Mouse (Mus musculus) right cerebral cortex, postnatal 36 days (tissue): ENCODE measurements around the gene Rtl1.
A peak's percentile ranks its signal among the peaks of the same experiment; 100 is the strongest.

Source experiments
- DNase-seq, 2 experiments: peaks; one replicate each; pipeline ENCODE4 v3.0.0; 2022; ENCODE audit warnings: low spot score in 2 of 2, mixed read lengths in 1 of 2

Rtl1 gene

GRCm38 (mm10) chr12:109572259-109572658, 27.9 kb downstream of the Rtl1 start:
- DNase-seq: no peak

GRCm38 (mm10) chr12:109560111-109560695, 39.9 kb downstream of the Rtl1 start:
- no peak for DNase-seq

DNA sequence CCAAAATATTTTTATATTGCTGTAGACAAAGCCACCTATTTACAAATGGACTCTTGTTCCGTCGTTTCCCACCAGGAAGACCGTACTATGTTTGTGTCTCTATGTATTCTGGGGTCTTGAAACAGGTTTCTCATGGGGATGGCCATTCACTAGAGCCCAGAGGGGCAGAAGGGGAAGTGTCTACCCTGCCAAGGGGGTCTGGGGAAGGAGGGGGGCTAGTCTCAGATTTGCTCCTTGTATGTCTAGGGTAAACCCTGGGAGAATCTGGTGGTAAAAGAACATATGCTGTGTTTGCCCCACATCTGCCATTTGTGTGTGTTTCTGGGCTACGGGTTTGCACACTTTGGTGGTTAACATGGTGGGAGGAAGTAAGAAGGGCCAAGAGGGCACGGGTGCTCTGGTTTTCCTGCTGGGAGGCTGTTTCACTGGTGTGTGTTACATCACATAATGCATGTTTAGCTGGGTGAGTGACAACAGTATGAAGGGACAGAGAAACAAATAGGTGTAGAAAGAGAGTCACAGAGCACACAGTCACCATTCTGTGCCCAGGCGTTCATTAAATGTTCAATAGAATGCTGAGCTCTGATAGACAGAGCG, 41.1 kb downstream of the Rtl1 start:
- no peak for DNase-seq

GRCm38 (mm10) chr12:109558226-109558824, 41.8 kb downstream of the Rtl1 start:
- no peak for DNase-seq

DNA sequence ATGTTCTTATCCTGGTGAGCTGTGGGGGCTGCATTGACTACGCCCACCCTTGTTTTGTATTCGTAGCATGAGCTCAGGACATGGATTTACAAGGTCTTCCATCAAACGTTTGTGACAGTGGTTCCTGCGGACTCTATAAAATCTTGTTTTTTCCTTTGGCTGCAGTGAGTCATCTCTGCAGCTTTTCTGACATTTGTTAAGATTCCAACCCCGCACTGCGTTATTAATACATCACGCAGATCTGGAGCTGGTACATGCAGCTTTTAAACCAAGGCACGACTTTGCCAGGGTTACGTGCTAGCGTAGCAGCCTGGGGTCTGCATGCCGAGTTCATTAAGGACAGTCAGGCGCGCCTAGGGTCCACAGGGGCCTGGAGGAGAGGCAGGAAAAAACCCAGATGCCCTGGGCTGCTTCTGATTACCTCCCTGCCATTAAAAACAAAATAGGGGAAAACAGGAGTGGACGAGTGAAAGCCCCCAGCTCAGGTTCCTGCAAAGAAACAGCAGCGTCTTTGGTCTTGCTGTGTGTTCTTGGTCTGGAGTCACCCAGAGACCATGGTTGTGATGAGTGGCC, 44.2 kb downstream of the Rtl1 start:
- no peak for DNase-seq

GRCm38 (mm10) chr12:109553568-109553967, 46.6 kb downstream of the Rtl1 start:
- no peak for DNase-seq

DNA sequence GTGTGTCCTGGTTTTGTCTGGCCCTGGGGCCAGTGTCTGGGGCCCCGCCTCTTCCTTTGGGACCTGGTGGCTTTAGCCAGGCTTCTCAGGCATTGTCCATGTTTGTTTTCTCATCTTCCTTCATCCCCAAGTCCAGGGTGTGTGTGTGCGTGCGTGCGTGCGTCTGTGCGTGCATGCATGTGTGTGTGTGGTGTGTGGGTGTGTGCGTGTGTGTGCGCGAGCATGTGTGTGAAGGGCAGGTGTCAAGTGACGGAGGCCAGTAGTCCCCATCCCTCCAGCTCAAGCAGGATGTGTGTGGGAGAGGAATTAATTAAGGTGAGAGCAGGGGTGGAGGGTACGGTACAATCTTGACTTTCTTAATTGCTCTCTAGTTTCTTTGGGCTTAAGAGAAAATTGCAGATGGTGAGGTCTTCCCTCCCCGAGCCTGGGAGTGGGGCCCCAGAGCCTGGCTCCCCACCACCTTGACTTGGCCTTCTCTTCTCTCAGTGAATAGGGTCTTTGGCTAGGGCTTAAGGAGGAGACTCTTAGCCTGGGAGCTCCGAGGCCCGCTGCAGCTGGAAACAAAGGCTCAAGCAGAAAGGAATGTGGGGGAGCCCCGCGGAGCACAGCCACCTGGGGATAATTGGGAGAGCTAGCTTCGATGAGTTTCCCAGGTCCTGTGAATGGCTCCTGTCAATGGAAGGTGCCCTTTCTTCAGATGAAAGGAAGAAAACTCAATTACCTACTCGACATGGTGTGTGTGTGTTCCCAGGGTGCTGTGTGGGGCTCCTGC, 47.2 kb downstream of the Rtl1 start:
- no peak for DNase-seq

DNA sequence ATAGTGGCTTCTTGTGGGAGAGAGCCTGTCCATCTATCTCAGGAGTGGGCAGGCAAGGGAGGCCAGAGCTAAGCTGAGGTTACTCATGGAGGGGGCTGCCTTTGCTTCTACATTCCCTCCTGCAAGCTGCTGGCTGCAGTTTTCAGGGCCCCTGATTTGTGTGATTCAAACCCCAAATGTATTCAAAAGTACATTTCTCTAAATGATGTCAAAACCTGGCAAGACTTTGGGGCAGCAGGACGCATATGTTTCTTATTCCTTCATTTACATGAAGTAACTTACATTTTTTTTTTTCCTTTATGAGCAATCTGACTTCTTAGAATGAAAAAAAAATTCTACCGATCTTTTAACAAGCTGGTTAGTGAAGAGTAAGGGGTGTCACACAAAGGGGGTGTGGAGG, 48.4 kb downstream of the Rtl1 start:
- no peak for DNase-seq

GRCm38 (mm10) chr12:109547085-109547484, 53.0 kb downstream of the Rtl1 start:
- DNase-seq: no peak

- no peak for DNase-seq
Observed at GRCm38 (mm10) chr12:109545875-109546732, 54.0 kb downstream of the Rtl1 start.

DNA sequence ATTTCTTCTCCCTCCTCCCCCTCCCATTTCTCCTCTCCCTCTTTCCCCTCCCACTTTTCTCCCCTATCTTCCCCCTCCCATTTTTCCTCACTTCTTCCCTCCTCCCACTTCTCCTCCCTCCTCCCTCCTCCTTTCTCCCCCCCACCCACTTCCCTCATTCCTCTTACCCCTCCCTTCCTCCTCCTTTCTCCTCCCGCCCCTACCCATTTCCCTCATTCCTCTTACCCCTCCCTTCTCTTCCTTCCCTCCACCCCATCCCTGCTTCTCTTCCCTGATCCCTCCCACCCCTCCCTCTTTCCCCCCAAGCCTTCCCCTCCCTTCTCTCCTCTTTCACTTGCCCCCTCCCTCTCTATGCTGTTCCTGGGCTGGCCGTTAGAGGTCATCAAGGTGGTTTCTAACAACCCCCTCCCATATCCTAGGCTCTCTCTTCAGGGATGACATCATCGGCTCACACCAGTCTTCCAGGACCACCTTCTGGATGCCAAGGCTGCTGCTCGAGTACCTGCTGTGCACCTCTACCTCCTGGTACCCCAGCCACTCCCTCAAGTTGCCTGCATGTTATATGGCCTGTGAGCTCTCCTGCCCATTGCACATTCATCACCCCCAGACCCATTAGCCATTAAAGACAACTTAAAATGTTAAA, 56.7 kb downstream of the Rtl1 start:
- no peak for DNase-seq

DNA sequence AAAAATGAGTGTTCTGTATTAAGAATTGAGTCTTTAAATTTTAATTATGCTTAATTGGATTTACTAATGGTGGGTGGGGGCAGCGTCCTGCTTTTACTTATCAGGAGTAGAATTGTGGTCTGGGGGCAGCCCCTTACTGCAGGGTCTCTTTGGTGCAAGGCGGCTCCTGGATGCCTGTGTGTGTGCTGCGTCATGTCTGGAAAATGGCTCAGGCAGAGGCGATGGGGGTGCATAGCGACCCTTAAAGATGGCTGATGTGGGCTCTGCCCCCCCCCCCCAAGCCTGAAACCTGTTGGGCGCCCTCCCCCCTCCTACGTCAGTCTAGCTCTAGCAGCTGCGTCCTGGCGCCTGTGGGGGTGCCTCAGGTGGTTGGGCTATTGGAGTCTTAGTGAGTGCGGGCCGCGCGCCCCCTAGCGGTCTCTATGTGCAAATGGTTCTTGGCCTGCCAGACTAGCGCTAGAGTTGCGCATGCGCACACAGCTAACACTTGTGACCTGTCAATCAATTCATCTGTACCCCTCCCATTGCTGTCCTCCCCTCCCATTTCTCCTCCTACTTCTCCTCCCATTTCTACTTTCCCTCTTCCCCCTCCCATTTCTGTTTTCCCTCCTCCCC, 57.4 kb downstream of the Rtl1 start:
- DNase-seq: peak; percentile 92

DNA sequence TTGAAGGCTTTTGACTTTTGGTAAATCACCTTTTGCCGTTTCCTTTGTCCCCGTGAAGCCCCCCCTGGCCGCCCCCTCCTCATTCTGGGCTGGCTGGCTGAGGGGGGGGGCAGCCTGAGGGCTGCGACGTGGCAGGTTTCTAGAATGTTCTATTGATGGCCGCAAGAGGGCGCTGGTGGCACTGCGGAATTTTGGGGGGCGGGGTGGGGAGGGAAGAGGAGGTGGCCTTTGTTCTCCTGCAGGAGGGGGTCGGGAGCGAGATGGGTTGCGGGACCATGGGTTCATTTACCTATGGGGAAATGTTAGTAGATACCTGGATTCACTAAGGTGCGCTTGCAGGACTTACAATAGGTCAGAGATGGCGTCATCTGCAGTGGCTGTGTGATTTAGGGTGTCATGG, 58.1 kb downstream of the Rtl1 start:
- DNase-seq: no peak

GRCm38 (mm10) chr12:109541540-109541899, 58.6 kb downstream of the Rtl1 start:
- DNase-seq: no peak

- DNase-seq: peak; percentile 54 to 59
Observed at GRCm38 (mm10) chr12:109540739-109541539, 59.2 kb downstream of the Rtl1 start.

GRCm38 (mm10) chr12:109539950-109540349, 60.2 kb downstream of the Rtl1 start:
- no peak for DNase-seq
